Mouse (Mus musculus): ENCODE data around the gene Btn1a1.

GRCm38 (mm10) chr13:23453362-23453862 is 12.3 kb downstream of the Btn1a1 start:
- TF ChIP-seq MAFK (IDR thresholded peaks at IDR 0.05; ENCODE audit: insufficient read depth, low read depth, low read length) (peak; percentile 93), ZC3H11A (IDR thresholded peaks at IDR 0.05; ENCODE audit: borderline replicate concordance, low read depth, low read length) (no peak), CHD2 (IDR thresholded peaks at IDR 0.05; ENCODE audit: low read depth, low read length) (no peak), ZNF384 (IDR thresholded peaks at IDR 0.05; ENCODE audit: low read depth, low read length) (no peak), HCFC1 (IDR thresholded peaks at IDR 0.05; ENCODE audit: borderline replicate concordance, insufficient read depth, low read length) (no peak)
